Mouse (Mus musculus): ENCODE data around the gene Vwa5b2. TPM values are rescaled to one million over a fixed set of nuclear protein-coding genes. Genes with fewer than 3 reads are reported as not detected.

Vwa5b2 gene
- polyA plus RNA-seq, 1 experiment from 2014 or later, result 0.49 TPM

GRCm38 (mm10) chr16:20621991-20622685 is 32.9 kb downstream of the Vwa5b2 start:
- peaks cover 23% of the 10 kb centered on the region for H3K4me1 ChIP-seq (replicated peaks; ENCODE audit: control insufficient read depth, insufficient read depth, low read length)
- peak overlapping the region; percentile 82 for H3K4me2 ChIP-seq (ENCODE audit: low read depth, low read length)
- H3K36me3 ChIP-seq (ENCODE audit: control insufficient read depth, insufficient read depth, low read length), result no peaks in the 10 kb centered on the region
- peak; percentile 79 for ATAC-seq (ENCODE audit: low read depth)
- peaks cover 22% of the 10 kb centered on the region for H3K27me3 ChIP-seq (ENCODE audit: control insufficient read depth, insufficient read depth, low read depth, low read length)
- peak overlapping the region; percentile 65 for H3K9ac ChIP-seq (ENCODE audit: low read length)
- H3K27ac ChIP-seq (ENCODE audit: low read length), result peak overlapping the region; percentile 49
- no peaks in the 10 kb centered on the region for H3K9me3 ChIP-seq (ENCODE audit: control insufficient read depth, low read length)
- under 1% methylated on average over 35 of the region's 37 CpGs for WGBS
- peak overlapping the region; percentile 75 for H3K4me3 ChIP-seq (ENCODE audit: low read length)

DNA sequence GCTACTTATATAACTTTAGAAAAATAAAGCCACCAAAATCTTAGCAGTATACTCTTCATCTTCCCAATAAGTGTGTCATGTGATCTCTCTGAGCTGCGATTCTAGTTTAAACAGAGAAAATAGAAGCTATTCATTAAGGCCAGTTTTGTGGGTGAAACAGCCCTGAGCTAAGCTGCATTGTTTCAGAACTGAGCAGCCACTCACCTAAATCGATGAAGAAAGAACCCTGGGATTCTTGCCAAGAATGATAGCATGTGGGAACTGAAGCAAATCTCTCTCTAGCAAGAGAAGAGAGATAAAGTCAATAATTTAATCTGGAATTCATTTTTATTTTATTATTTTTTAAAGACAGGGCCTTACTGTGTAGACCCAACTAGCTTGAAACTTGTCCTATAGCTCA is 33.9 kb downstream of the Vwa5b2 start:
- H3K9me3 ChIP-seq (ENCODE audit: control insufficient read depth, low read length), result no peaks in the 10 kb centered on the region
- no peak overlapping the region for H3K4me3 ChIP-seq (ENCODE audit: low read length)
- no peak overlapping the region for H3K4me2 ChIP-seq (ENCODE audit: low read depth, low read length)
- no peaks in the 10 kb centered on the region for H3K36me3 ChIP-seq (ENCODE audit: control insufficient read depth, insufficient read depth, low read length)
- no peak overlapping the region for H3K9ac ChIP-seq (ENCODE audit: low read length)
- H3K27ac ChIP-seq (ENCODE audit: low read length), result no peak overlapping the region
- no peak for ATAC-seq (ENCODE audit: low read depth)
- 35% methylated on average over 2 of the region's 2 CpGs for WGBS
- peaks cover 22% of the 10 kb centered on the region for H3K27me3 ChIP-seq (ENCODE audit: control insufficient read depth, insufficient read depth, low read depth, low read length)
- peaks cover 23% of the 10 kb centered on the region for H3K4me1 ChIP-seq (replicated peaks; ENCODE audit: control insufficient read depth, insufficient read depth, low read length)

GRCm38 (mm10) chr16:20628871-20629391 is 39.7 kb downstream of the Vwa5b2 start:
- Histone ChIP-seq H3K4me2 (ENCODE audit: low read depth, low read length) (no peak overlapping the region), H3K4me3 (ENCODE audit: low read length) (no peak overlapping the region), H3K4me1 (replicated peaks; ENCODE audit: control insufficient read depth, insufficient read depth, low read length) (no peaks in the 10 kb centered on the region; the same call in 1 of the 2 replicates), H3K27ac (ENCODE audit: low read length) (no peak overlapping the region), H3K9ac (ENCODE audit: low read length) (no peak overlapping the region), H3K36me3 (ENCODE audit: control insufficient read depth, insufficient read depth, low read length) (no peaks in the 10 kb centered on the region), H3K9me3 (ENCODE audit: control insufficient read depth, low read length) (no peaks in the 10 kb centered on the region), H3K27me3 (ENCODE audit: control insufficient read depth, insufficient read depth, low read depth, low read length) (peaks cover 18% of the 10 kb centered on the region; the same call in 1 of the 2 replicates)
- no peak for ATAC-seq (ENCODE audit: low read depth)
- WGBS, result 54% methylated on average over 11 of the region's 11 CpGs

DNA sequence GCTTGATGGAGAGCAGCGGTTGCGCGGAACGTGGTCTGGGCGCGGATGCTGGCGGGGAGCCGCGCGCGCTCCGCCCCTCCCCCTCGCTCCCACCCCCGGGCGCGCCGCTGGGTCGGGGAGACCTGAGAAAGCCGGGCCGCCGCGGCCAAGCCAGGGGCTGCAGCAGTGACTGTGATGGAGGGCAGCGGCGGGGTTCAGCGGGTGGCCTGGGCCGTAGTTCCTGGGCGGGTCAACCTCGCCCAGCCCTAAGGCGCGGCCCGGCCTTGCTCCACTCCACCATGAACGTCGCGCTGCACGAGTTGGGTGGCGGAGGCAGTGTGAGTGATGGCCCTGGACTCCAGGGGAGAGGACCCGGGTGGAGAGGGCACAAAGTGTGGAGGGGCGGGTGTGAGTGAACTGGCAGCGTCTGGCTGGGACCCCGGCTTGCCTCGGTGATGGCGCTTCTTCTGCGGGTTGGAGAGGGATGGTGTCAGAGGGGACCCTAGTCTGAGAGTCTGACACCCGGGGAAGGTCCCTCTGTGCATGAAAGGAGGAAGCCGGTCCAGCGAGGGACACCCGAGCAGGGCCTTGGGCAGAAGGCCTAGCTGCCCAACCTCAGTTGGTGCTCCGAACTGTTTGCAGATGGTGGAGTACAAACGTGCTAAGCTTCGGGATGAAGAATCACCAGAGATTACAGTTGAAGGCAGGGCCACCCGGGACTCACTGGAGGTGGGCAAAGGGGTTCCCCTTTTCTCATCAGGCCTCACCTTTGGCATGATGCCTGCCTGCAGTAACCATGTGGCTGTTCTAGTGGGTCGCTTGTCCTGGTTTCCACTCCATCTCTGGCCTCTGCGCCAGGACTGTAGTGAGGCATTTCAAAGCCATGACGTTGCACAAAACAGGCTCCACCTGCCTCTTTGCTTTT is 40.7 kb downstream of the Vwa5b2 start, which contains the start of gene Ece2:
Gene Ece2, plus strand, starts transcription at position 98 of the 904 bp plus-strand sequence.
- ATAC-seq (ENCODE audit: low read depth), result peak; percentile 60; the same call in 1 of the 2 replicates

DNA sequence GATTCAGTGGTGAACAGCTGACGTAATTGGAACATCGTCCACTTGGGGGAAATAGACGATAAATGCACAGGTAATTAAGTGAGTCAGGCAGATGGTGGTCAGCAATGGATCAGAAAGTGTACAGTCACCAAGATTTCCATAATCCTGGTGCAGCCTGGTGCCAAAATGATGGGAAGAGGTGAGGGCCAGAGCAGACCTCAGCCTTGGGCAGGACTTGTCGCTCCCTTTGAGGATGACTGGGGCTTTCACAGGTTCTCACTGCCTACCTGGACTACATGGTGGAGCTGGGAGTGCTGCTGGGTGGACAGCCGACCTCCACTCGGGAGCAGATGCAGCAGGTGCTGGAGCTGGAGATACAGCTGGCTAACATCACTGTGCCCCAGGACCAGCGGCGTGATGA is 48.1 kb downstream of the Vwa5b2 start:
- Histone ChIP-seq H3K4me1 (replicated peaks; ENCODE audit: control insufficient read depth, insufficient read depth, low read length) (no peaks in the 10 kb centered on the region), H3K9ac (ENCODE audit: low read length) (no peak overlapping the region), H3K27me3 (ENCODE audit: control insufficient read depth, insufficient read depth, low read depth, low read length) (no peaks in the 10 kb centered on the region), H3K4me2 (ENCODE audit: low read depth, low read length) (no peak overlapping the region), H3K9me3 (ENCODE audit: control insufficient read depth, low read length) (no peaks in the 10 kb centered on the region), H3K4me3 (ENCODE audit: low read length) (no peak overlapping the region), H3K27ac (ENCODE audit: low read length) (no peak overlapping the region), H3K36me3 (ENCODE audit: control insufficient read depth, insufficient read depth, low read length) (no peaks in the 10 kb centered on the region)
- 66% methylated on average over 8 of the region's 8 CpGs for WGBS
- no peak for ATAC-seq (ENCODE audit: low read depth)

More for the DNA sequence above, 40.7 kb downstream of the Vwa5b2 start, which contains the start of gene Ece2:
- WGBS, result 4% methylated on average over 51 of the region's 54 CpGs
- H3K9ac ChIP-seq (ENCODE audit: low read length), result peak within 1 kb of the TSS; percentile 61
- H3K36me3 ChIP-seq (ENCODE audit: control insufficient read depth, insufficient read depth, low read length), result no peaks in the 10 kb centered on the region
- H3K4me2 ChIP-seq (ENCODE audit: low read depth, low read length), result peak within 1 kb of the TSS; percentile 85
- H3K27me3 ChIP-seq (ENCODE audit: control insufficient read depth, insufficient read depth, low read depth, low read length), result peaks cover 18% of the 10 kb centered on the region; the same call in 1 of the 2 replicates
- H3K9me3 ChIP-seq (ENCODE audit: control insufficient read depth, low read length), result no peaks in the 10 kb centered on the region
- peak within 1 kb of the TSS; percentile 52 for H3K4me3 ChIP-seq (ENCODE audit: low read length)
- H3K27ac ChIP-seq (ENCODE audit: low read length), result no peak within 1 kb of the TSS
- H3K4me1 ChIP-seq (replicated peaks; ENCODE audit: control insufficient read depth, insufficient read depth, low read length), result no peaks in the 10 kb centered on the region; the same call in 1 of the 2 replicates

GRCm38 (mm10) chr16:20638367-20638766 is 49.1 kb downstream of the Vwa5b2 start:
- WGBS, result 64% methylated on average over 8 of the region's 8 CpGs
- Histone ChIP-seq H3K27ac (ENCODE audit: low read length) (no peak overlapping the region), H3K4me1 (replicated peaks; ENCODE audit: control insufficient read depth, insufficient read depth, low read length) (no peaks in the 10 kb centered on the region), H3K27me3 (ENCODE audit: control insufficient read depth, insufficient read depth, low read depth, low read length) (no peaks in the 10 kb centered on the region), H3K4me2 (ENCODE audit: low read depth, low read length) (no peak overlapping the region), H3K9me3 (ENCODE audit: control insufficient read depth, low read length) (no peaks in the 10 kb centered on the region), H3K36me3 (ENCODE audit: control insufficient read depth, insufficient read depth, low read length) (no peaks in the 10 kb centered on the region), H3K9ac (ENCODE audit: low read length) (no peak overlapping the region), H3K4me3 (ENCODE audit: low read length) (no peak overlapping the region)
- no peak for ATAC-seq (ENCODE audit: low read depth)

GRCm38 (mm10) chr16:20642161-20642560 is 52.9 kb downstream of the Vwa5b2 start:
- H3K27me3 ChIP-seq (ENCODE audit: control insufficient read depth, insufficient read depth, low read depth, low read length), result no peaks in the 10 kb centered on the region
- no peaks in the 10 kb centered on the region for H3K9me3 ChIP-seq (ENCODE audit: control insufficient read depth, low read length)
- no peaks in the 10 kb centered on the region for H3K4me1 ChIP-seq (replicated peaks; ENCODE audit: control insufficient read depth, insufficient read depth, low read length)
- H3K9ac ChIP-seq (ENCODE audit: low read length), result no peak overlapping the region
- no peak overlapping the region for H3K27ac ChIP-seq (ENCODE audit: low read length)
- ATAC-seq (ENCODE audit: low read depth), result peak; percentile 36; the same call in 1 of the 2 replicates
- no peak overlapping the region for H3K4me3 ChIP-seq (ENCODE audit: low read length)
- H3K36me3 ChIP-seq (ENCODE audit: control insufficient read depth, insufficient read depth, low read length), result no peaks in the 10 kb centered on the region
- 3% methylated on average over 8 of the region's 8 CpGs for WGBS
- H3K4me2 ChIP-seq (ENCODE audit: low read depth, low read length), result no peak overlapping the region

DNA sequence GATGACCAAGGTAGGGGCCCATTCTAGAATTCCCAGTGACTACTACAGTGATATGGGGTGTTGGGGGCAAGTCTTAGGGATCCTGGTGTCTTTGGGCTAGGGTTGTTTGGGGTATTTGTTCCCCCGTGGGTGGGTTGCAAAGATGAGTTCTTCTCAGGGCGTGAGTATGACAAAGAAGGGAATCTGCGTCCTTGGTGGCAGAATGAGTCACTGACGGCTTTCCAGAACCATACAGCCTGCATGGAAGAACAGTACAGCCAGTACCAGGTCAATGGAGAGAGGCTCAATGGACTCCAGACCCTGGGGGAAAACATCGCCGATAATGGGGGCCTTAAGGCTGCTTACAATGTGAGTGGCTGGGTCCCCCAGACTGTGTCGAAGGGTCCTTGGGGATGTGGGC is 54.6 kb downstream of the Vwa5b2 start:
- WGBS, result 78% methylated on average over 7 of the region's 7 CpGs
- H3K4me2 ChIP-seq (ENCODE audit: low read depth, low read length), result no peak overlapping the region

More for the DNA sequence above, 54.6 kb downstream of the Vwa5b2 start:
- no peak overlapping the region for H3K27ac ChIP-seq (ENCODE audit: low read length)
- H3K4me3 ChIP-seq (ENCODE audit: low read length), result no peak overlapping the region
- no peak overlapping the region for H3K9ac ChIP-seq (ENCODE audit: low read length)
- no peaks in the 10 kb centered on the region for H3K9me3 ChIP-seq (ENCODE audit: control insufficient read depth, low read length)
- H3K4me1 ChIP-seq (replicated peaks; ENCODE audit: control insufficient read depth, insufficient read depth, low read length), result no peaks in the 10 kb centered on the region
- H3K27me3 ChIP-seq (ENCODE audit: control insufficient read depth, insufficient read depth, low read depth, low read length), result no peaks in the 10 kb centered on the region
- H3K36me3 ChIP-seq (ENCODE audit: control insufficient read depth, insufficient read depth, low read length), result no peaks in the 10 kb centered on the region
- ATAC-seq (ENCODE audit: low read depth), result no peak

All from lung, embryonic 16.5 days (tissue).